Mouse (Mus musculus) retina, embryonic 14.5 days (tissue): ENCODE results near the gene Tmprss7.
A peak's percentile ranks its signal among the peaks of the same experiment; 100 is the strongest.

Experiments
- DNase-seq: peaks from one replicate; pipeline ENCODE4 v3.0.0-alpha.2; 2015; ENCODE audit warnings: low spot score

The Tmprss7 gene

DNA sequence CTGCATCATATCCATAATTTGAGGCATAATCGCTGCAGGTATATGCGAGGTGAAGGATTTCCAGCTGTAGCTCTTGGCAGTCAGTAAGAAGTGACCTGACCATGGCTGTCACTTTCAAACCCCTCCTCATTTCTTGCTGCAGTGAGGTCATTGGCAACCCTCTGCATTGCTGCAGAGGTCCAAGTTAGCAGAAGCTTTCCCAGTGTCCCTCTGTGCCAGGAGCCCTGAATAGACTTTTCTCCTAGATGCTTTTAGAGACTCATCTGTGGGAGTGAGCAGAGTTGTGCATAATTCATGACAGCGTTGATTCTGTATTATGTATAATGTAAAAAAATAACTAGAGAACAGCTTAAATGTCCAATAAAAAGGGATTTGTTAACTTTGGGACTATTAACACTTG is 8.2 kb downstream of the Tmprss7 start:
- peak; percentile 21 for DNase-seq

DNA sequence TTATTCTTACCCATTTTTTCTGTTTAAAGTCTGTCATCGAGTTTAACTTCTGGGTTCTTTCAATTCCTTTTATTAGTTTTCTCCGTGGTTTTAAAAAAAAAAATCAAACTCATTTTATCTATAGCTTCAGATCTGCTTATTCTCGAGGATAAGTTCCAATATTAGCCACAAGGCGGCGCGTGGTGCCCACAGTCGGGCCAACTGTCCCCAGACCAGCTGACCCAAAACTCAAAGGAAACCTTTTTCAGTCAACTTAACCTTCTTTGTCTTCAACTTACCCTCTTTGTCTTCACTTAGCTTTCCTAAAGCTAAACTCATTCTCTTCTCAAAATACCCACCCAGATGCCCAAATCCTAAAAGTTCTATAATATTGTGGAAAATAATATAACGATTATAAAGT is 8.6 kb downstream of the Tmprss7 start:
- DNase-seq, result peak; percentile 82

DNA sequence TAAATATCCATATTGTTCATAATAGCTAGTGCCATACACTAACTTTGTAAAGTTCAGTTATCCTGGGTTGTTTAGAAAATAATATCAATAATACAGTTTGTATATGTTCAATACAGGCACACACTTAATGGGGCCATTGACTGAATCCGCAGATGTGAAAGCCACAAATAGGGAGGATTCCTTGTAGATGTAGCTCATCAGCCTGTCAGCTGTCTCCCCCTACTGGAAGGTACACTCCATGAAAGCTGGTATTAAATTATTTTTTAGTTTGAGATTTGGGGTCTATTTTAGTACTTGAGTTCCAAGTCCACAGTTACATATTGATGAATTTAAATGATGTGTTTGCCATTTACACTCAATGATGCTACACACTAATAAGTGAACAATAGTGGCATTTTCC is 17.0 kb downstream of the Tmprss7 start:
- peak; percentile 51 for DNase-seq

DNA sequence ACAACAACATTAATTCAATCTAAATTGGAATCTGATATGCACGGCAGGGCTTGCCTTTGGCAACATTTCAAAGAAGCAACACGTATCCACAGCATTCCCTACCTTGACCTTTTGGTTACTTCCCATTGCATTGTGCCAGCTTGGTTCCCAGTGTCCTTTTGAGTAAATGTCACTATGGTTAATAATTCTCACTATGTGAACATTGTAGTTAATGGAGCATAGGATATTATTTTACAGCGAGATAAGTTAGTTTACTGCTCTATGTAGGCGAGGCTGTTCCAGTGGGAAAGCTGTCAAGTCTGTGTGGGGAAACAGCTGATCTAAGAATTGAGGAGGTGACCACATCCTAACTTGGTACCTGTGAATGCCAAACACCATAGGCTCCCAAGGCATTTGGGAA is 23.5 kb downstream of the Tmprss7 start:
- no peak for DNase-seq

- no peak for DNase-seq
These were observed 25.3 kb downstream of the Tmprss7 start for GRCm38 (mm10) chr16:45668178-45668577.

DNA sequence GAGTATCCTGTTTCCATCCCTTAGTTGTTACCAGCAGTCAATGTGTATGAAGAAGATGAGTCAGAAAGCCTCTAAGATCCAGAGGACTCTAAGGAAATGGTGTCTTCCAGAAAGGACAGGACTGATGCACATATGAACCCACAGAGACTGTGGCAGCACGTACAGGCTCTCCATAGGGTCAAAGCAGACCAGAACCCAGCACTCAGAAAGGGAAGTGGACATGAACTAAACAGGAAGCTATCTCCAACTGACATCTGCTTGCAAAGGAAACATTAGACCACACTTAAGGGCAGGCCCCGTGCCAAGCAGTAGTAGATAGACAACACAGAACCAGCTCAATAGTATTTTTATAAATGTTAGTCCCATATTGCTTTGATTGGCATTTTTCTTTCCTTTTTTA is 27.3 kb downstream of the Tmprss7 start:
- DNase-seq, result no peak

DNA sequence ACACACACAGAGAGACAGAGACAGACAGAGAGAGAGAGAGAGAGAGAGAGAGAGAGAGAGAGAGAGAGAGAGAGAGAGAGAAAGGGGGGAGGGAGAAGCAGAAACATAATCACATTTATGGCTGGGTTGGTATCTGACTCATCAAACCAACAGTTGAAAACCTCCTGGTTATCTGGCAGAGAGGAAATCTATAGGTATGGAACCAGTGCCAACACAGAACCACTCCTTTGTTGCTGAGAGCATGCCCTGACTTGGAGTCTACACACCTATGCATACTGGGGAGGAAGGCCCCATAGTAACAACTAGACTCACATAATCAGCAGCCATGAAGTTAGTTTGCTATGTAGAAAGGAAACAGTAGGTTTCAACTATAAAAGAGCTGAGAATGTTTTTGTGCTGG is 31.1 kb downstream of the Tmprss7 start:
- DNase-seq, result no peak

GRCm38 (mm10) chr16:45659596-45659995 is 33.9 kb downstream of the Tmprss7 start:
- DNase-seq, result no peak

- DNase-seq, result no peak
These were observed 35.2 kb downstream of the Tmprss7 start for GRCm38 (mm10) chr16:45658248-45658647.

DNA sequence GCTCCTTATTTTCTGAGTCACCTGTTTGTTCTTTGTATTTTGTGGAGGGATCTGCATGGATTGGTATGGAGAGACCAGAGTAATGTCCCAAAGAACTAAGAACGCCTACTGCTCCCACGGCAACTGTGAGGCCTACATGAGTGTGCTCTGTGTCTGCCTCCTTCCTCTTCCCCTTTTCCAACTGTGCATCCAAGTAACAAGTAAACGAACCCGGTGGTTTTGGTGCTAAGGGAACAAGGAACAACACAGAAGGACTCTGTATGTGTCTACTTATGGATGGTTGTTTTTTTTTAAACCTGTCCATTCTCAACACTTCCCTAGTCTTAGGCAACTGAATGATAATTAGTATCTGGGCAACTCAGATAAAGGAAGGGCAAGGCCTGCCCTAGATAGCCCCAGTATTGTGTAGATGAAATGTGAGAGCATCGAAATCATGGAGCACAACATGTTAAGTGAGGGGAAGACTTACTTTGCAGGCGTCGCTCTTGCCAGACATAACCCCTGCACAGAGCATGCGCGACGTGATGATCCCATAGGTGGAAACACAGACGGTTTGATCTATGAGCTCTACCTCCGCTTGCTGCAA is 35.8 kb downstream of the Tmprss7 start:
- DNase-seq, result no peak

- no peak for DNase-seq
These were observed 39.0 kb downstream of the Tmprss7 start for GRCm38 (mm10) chr16:45654465-45654864.

DNA sequence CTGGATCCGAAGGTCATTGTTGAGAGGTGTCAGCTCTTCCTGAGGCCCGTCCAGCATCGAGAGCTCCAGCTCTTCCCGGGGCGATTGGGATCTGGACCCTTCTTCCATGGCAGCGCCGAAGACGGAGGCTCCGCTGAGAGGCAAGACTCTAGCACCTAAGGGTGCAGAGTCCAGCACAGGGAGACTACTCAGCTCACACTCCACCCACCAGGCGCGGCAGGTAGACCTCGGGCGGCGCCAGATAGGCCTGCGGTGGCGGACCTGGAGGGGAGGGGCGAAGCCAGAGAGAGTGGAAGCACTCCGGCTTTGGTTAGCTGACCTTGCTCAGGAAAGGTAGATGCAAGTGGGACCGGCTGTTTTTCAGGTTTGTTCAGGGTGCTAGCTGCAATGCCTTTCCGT is 39.5 kb downstream of the Tmprss7 start, which contains the start of gene BC016579:
Gene BC016579, minus strand, starts transcription at position 135 of the 399 bp plus-strand sequence.
- DNase-seq, result peak; percentile 10

GRCm38 (mm10) chr16:45653009-45653933 is 40.2 kb downstream of the Tmprss7 start:
- peak; percentile 12 for DNase-seq

GRCm38 (mm10) chr16:45651497-45651896 is 42.0 kb downstream of the Tmprss7 start:
- no peak for DNase-seq

GRCm38 (mm10) chr16:45644380-45644779 is 49.1 kb downstream of the Tmprss7 start:
- no peak for DNase-seq

DNA sequence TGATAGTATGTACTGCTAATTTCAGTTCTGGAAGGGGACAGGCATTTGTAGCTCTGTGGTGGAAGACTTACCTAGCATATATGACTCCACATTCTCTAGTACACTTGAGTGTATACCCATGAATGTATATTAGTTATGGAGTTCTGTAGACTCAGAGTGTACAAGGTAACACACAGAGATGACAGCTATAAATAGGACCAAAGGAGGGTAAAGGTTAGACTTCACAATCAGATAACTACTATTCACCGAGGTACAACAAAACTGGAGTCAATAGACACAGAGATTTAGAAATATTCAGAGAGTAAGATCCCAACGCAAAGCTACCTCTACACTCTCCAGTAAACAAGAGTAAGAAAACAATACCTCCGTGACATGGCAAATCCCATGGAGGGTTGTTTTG is 49.5 kb downstream of the Tmprss7 start:
- DNase-seq, result no peak

- DNase-seq, result no peak
These were observed 52.2 kb downstream of the Tmprss7 start for GRCm38 (mm10) chr16:45641301-45641700.

DNA sequence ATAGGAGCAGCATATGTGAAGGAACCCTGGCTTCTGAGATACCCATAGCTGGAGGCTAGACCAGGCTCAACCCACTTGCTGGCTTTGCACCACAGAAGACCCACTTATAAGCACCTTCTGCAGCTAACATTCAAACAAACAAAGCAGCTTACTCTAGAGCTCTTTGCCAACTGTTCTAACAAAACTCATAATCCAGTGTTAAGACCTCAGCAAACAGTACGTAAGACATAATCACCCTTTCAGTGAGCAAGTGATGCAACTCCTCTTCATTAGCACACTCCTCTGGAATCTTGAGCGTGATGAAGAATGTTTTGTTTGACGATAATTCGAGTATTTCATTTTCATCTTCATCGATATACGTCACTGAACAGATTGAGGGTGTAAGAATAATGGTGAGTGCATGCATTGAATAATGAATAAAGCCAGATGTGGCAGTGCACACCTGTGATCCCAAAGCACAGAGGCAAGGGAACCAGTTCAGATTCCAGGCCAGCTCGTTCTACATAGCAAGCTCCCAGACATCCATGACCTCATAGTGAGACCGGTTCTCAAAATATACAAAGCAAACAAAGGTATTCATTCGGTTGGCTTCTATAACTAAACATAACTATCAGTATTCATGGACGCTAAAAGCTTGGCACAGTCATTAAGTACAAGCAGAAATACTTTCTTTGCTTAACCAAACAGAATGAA is 53.2 kb downstream of the Tmprss7 start:
- no peak for DNase-seq

DNA sequence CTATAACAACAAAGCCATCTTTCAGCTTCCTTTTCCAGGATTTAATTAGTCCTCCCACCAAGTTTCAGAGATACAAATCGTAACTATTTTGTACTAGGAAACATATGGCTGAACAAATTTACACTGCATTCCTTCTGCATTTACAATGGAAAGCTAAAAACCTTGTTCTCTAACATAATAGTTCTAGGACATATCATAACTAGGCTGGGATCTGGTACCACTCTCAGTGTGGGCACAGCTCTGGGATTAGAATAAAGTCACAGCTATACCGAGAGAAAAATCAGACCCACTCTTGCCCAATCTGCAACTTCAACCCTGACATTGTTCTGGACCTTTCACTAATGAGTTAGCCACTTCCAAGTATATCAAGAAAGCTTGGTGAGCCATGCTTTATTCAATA is 57.6 kb downstream of the Tmprss7 start:
- DNase-seq, result no peak

GRCm38 (mm10) chr16:45632420-45632819 is 61.0 kb downstream of the Tmprss7 start:
- no peak for DNase-seq

DNA sequence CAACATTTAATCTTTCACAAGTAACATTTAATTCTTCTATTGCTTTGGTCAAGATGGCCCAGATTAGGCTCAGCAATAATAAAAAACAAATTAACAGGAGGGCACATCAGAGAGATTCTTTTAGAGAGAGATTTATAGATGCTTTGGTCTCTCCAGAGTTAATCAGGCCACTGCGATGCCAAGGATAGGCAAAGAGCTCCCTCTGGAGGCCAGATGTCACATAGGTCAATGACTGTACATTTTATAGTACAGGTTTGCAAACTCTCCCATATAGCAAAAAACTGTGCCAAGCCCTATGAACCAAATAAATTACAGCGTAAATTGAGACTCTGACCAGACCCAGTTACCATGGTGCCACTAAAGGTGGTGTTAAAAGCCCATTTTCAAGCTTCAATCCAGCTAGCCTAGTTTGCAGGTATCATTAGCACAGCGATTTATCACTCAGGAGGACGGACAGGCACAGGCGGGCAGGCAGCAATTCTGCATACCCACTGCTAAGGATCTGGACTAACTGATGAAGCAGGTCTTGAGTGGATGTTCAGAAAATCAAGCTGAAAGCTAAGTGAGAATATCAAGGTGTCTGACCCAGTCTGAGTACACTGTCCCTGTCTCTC is 63.0 kb downstream of the Tmprss7 start:
- peak; percentile 87 for DNase-seq

DNA sequence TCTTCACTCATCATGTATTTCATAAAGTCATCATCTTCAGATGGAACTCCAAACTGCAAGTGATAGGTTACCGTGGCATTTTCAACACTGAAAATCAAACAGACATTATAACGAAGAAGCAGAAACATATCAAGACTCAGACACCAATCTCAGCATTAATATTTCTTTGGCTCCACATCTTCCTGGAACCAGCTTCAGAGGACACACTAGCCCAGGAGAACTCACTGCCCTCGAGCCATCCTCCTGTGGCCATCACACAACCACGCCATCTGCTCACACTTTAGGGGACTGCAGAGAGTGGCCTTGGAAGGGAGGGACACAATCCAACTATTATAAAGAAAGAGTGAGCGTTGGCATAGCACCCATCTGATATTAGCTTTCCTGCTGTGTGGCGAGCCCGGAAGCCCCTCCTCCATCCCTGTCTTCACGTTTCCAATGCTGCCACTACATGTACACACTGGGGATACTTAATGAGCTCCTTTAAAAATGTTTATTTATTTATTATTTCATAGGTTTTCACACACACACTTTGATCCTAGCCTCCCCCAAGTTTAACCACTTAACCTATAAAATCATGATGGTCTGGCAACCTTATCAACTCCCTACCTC is 63.9 kb downstream of the Tmprss7 start:
- DNase-seq, result no peak
